Mouse (Mus musculus) E14TG2a.4 (cell line): ENCODE results near the gene Cdk17.

Source experiments
- CTCF ChIP-seq: conservative IDR thresholded peaks from 2 replicates; pipeline ENCODE4 v1.5.1; 2014; ENCODE audit warnings: low read length
- NANOG ChIP-seq: IDR thresholded peaks from 2 replicates; pipeline ENCODE4 v1.6.1; 2014; ENCODE audit warnings: borderline replicate concordance, low read length, mixed read lengths
- POU5F1 ChIP-seq: IDR thresholded peaks from 2 replicates; pipeline ENCODE4 v1.6.1; 2014; ENCODE audit warnings: low read length, borderline replicate concordance

- TF ChIP-seq CTCF = no peak
- no peak for TF ChIP-seq POU5F1
- no peak for TF ChIP-seq NANOG
Observed at GRCm38 (mm10) chr10:93306367-93306766, 145.7 kb downstream of the Cdk17 start.
